Mouse (Mus musculus) midbrain, embryonic 10.5 days (tissue): ENCODE data around the gene Psmb4. TPM values are rescaled to one million over a fixed set of nuclear protein-coding genes. Genes with fewer than 3 reads are reported as not detected.
"Not testable (repeated sequence)": the region's sequence is repeated elsewhere in the genome, so short reads cannot be mapped to it uniquely, and the experiment has no call there.

Experiments
- DNase-seq: peaks from one replicate; pipeline ENCODE4 v3.0.0-alpha.2; 2017; ENCODE audit warnings: low spot score
- H3K27ac ChIP-seq: fragments of 300-500 bp; sonication (generic); replicated peaks from 2 replicates; pipeline ENCODE4 v1.5.1; 2016; ENCODE audit warnings: mild to moderate bottlenecking
- H3K27me3 ChIP-seq: fragments of 300-500 bp; sonication (generic); 2 replicates; pipeline ENCODE4 v1.6.1; 2016; ENCODE audit warnings: low read depth, mild to moderate bottlenecking; ENCODE audit not compliant: poor library complexity, severe bottlenecking
- H3K36me3 ChIP-seq: fragments of 300-500 bp; sonication (generic); 2 replicates; pipeline ENCODE4 v1.6.1; 2016; ENCODE audit warnings: mild to moderate bottlenecking, moderate library complexity
- H3K4me1 ChIP-seq: fragments of 300-500 bp; sonication (generic); 2 replicates; pipeline ENCODE4 v1.6.1; 2016
- H3K4me3 ChIP-seq: fragments of 300-500 bp; sonication (generic); 2 replicates; pipeline ENCODE4 v1.5.1; 2016; ENCODE audit warnings: mild to moderate bottlenecking, moderate library complexity
- H3K9me3 ChIP-seq: fragments of 300-500 bp; sonication (generic); replicated peaks from 2 replicates; pipeline ENCODE4 v1.6.1; 2016; ENCODE audit warnings: mild to moderate bottlenecking
- WGBS: fragments of 180-500 bp; shearing (Covaris S2); methylation state at CpG from one replicate; pipeline ENCODE4 v1.1.7; 2016; 5-methylcytosine and 5-hydroxymethylcytosine counted together
- polyA plus RNA-seq: library from polyadenylated mRNA; unstranded; fragments of >200 nt; fragmentation: Nextera tagmentation; extraction: Ambion mirVana; gene quantifications from 2 replicates; pipeline ENCODE4 v1.2.1, GENCODE M21; 2016

Gene Psmb4
- polyA plus RNA-seq, 1 experiment from 2014 or later: 357 TPM

- DNase-seq: no peak
- H3K27ac ChIP-seq: no peak overlapping the region
- H3K27me3 ChIP-seq: no peaks in the 10 kb centered on the region
- no peaks in the 10 kb centered on the region for H3K36me3 ChIP-seq
- WGBS: 70% methylated on average over 3 of the region's 3 CpGs
- no peak overlapping the region for H3K4me3 ChIP-seq
- peaks cover 10% of the 10 kb centered on the region for H3K4me1 ChIP-seq
- no peaks in the 10 kb centered on the region for H3K9me3 ChIP-seq
These were observed 35.6 kb upstream of the Psmb4 start for GRCm38 (mm10) chr3:94922333-94922732.

GRCm38 (mm10) chr3:94921104-94921503, 34.3 kb upstream of the Psmb4 start:
- no peak overlapping the region for H3K27ac ChIP-seq
- no peaks in the 10 kb centered on the region for H3K36me3 ChIP-seq
- H3K4me3 ChIP-seq: no peak overlapping the region
- peaks cover 11% of the 10 kb centered on the region for H3K4me1 ChIP-seq
- no peaks in the 10 kb centered on the region for H3K9me3 ChIP-seq
- 56% methylated on average over 3 of the region's 3 CpGs for WGBS
- no peaks in the 10 kb centered on the region for H3K27me3 ChIP-seq
- no peak for DNase-seq

- H3K9me3 ChIP-seq: no peaks in the 10 kb centered on the region
- H3K36me3 ChIP-seq: no peaks in the 10 kb centered on the region
- H3K27ac ChIP-seq: no peak overlapping the region
- DNase-seq: no peak
- no peak overlapping the region for H3K4me3 ChIP-seq
- H3K27me3 ChIP-seq: no peaks in the 10 kb centered on the region
- peaks cover 11% of the 10 kb centered on the region for H3K4me1 ChIP-seq
- WGBS: 79% methylated on average over 4 of the region's 4 CpGs
These were observed 32.1 kb upstream of the Psmb4 start for GRCm38 (mm10) chr3:94918845-94919244.

- peaks cover 11% of the 10 kb centered on the region for H3K4me1 ChIP-seq
- no peaks in the 10 kb centered on the region for H3K27me3 ChIP-seq
- H3K36me3 ChIP-seq: no peaks in the 10 kb centered on the region
- DNase-seq: peak; percentile 28
- H3K27ac ChIP-seq: peak overlapping the region; percentile 34
- H3K4me3 ChIP-seq: no peak overlapping the region
- H3K9me3 ChIP-seq: no peaks in the 10 kb centered on the region
- WGBS: 44% methylated on average over 14 of the region's 14 CpGs
These were observed 31.1 kb upstream of the Psmb4 start for GRCm38 (mm10) chr3:94917816-94918361.

GRCm38 (mm10) chr3:94915903-94916741, 29.4 kb upstream of the Psmb4 start:
- H3K36me3 ChIP-seq: no peaks in the 10 kb centered on the region
- DNase-seq: no peak
- H3K4me3 ChIP-seq: no peak overlapping the region
- H3K9me3 ChIP-seq: no peaks in the 10 kb centered on the region
- no peaks in the 10 kb centered on the region for H3K27me3 ChIP-seq
- no peak overlapping the region for H3K27ac ChIP-seq
- WGBS: 89% methylated on average over 7 of the region's 7 CpGs
- H3K4me1 ChIP-seq: peaks cover 11% of the 10 kb centered on the region

GRCm38 (mm10) chr3:94913801-94914200, 27.0 kb upstream of the Psmb4 start:
- Histone ChIP-seq H3K4me1 (peaks cover 11% of the 10 kb centered on the region), H3K4me3 (no peak overlapping the region), H3K27me3 (no peaks in the 10 kb centered on the region), H3K27ac (no peak overlapping the region), H3K9me3 (no peaks in the 10 kb centered on the region), H3K36me3 (no peaks in the 10 kb centered on the region)
- 84% methylated on average over 5 of the region's 5 CpGs for WGBS
- no peak for DNase-seq

GRCm38 (mm10) chr3:94911050-94911693, 24.4 kb upstream of the Psmb4 start:
- WGBS: 77% methylated on average over 2 of the region's 2 CpGs
- H3K36me3 ChIP-seq: no peaks in the 10 kb centered on the region
- no peak for DNase-seq
- no peaks in the 10 kb centered on the region for H3K27me3 ChIP-seq
- H3K27ac ChIP-seq: no peak overlapping the region
- H3K9me3 ChIP-seq: no peaks in the 10 kb centered on the region
- no peaks in the 10 kb centered on the region for H3K4me1 ChIP-seq
- no peak overlapping the region for H3K4me3 ChIP-seq

- H3K27ac ChIP-seq: no peak overlapping the region
- no peak for DNase-seq
- WGBS: 63% methylated on average over 1 of the region's 1 CpGs
- H3K36me3 ChIP-seq: no peaks in the 10 kb centered on the region
- H3K4me1 ChIP-seq: no peaks in the 10 kb centered on the region
- no peaks in the 10 kb centered on the region for H3K9me3 ChIP-seq
- H3K27me3 ChIP-seq: no peaks in the 10 kb centered on the region
- no peak overlapping the region for H3K4me3 ChIP-seq
These were observed 19.7 kb upstream of the Psmb4 start for GRCm38 (mm10) chr3:94906482-94906881.

- not testable (repeated sequence) for H3K4me1 ChIP-seq, H3K36me3 ChIP-seq, DNase-seq, H3K27ac ChIP-seq, H3K9me3 ChIP-seq, H3K4me3 ChIP-seq, H3K27me3 ChIP-seq
- WGBS: 65% methylated on average over 3 of the region's 3 CpGs
These were observed 18.0 kb upstream of the Psmb4 start for GRCm38 (mm10) chr3:94904759-94905158.

GRCm38 (mm10) chr3:94902747-94903146, 16.0 kb upstream of the Psmb4 start:
- peak; percentile 57 for DNase-seq
- Histone ChIP-seq H3K36me3 (no peaks in the 10 kb centered on the region), H3K27me3 (no peaks in the 10 kb centered on the region), H3K9me3 (no peaks in the 10 kb centered on the region), H3K27ac (no peak overlapping the region), H3K4me1 (no peaks in the 10 kb centered on the region), H3K4me3 (no peak overlapping the region)
- WGBS: 29% methylated on average over 7 of the region's 7 CpGs

- DNase-seq: no peak
- Histone ChIP-seq H3K27me3 (no peaks in the 10 kb centered on the region), H3K4me3 (no peak overlapping the region), H3K9me3 (no peaks in the 10 kb centered on the region), H3K4me1 (no peaks in the 10 kb centered on the region), H3K27ac (no peak overlapping the region), H3K36me3 (no peaks in the 10 kb centered on the region)
- WGBS: 74% methylated on average over 3 of the region's 3 CpGs
These were observed 7.3 kb upstream of the Psmb4 start for GRCm38 (mm10) chr3:94894076-94894475.

GRCm38 (mm10) chr3:94888595-94888994, 1.8 kb upstream of the Psmb4 start:
- peaks cover 22% of the 10 kb centered on the region for H3K4me1 ChIP-seq
- H3K36me3 ChIP-seq: peaks cover 22% of the 10 kb centered on the region
- H3K27ac ChIP-seq: no peak overlapping the region
- H3K4me3 ChIP-seq: no peak overlapping the region
- no peaks in the 10 kb centered on the region for H3K27me3 ChIP-seq
- no peaks in the 10 kb centered on the region for H3K9me3 ChIP-seq
- DNase-seq: no peak

- Histone ChIP-seq H3K27me3 (no peaks in the 10 kb centered on the region), H3K4me1 (peaks cover 22% of the 10 kb centered on the region), H3K9me3 (no peaks in the 10 kb centered on the region), H3K27ac (no peak overlapping the region), H3K36me3 (peaks cover 82% of the 10 kb centered on the region), H3K4me3 (no peak overlapping the region)
- WGBS: 92% methylated on average over 3 of the region's 3 CpGs
- DNase-seq: no peak
These were observed 4.2 kb downstream of the Psmb4 start for GRCm38 (mm10) chr3:94882579-94882978.
